Mouse (Mus musculus) liver, embryonic 14.5 days (tissue): ENCODE data around the gene Zfp422. TPM values are rescaled to one million over a fixed set of nuclear protein-coding genes. Genes with fewer than 3 reads are reported as not detected.
A peak's percentile ranks its signal among the peaks of the same experiment; 100 is the strongest.

Experiments used
- ATAC-seq: fragments of 200-750 bp; cut with Nextera tagmentation; 2 replicates; pipeline ENCODE4 v1.8.0; 2017; ENCODE audit warnings: moderate number of reproducible peaks, mild to moderate bottlenecking, moderate library complexity; ENCODE audit not compliant: insufficient read depth
- DNase-seq, 3 experiments: peaks; one replicate each; pipeline ENCODE4 v3.0.0-alpha.2; 2012 to 2013; ENCODE audit warnings: low read depth in 3 of 3, low spot score in 3 of 3
- H3K27ac ChIP-seq: fragments of 300-500 bp; sonication (generic); 2 replicates; pipeline ENCODE4 v1.5.1; 2014; ENCODE audit warnings: moderate library complexity, mild to moderate bottlenecking, control low read depth, inconsistent platforms
- H3K27me3 ChIP-seq: fragments of 300-500 bp; sonication (generic); 2 replicates; pipeline ENCODE4 v1.6.1; 2014; ENCODE audit warnings: mild to moderate bottlenecking, low read length, moderate library complexity; ENCODE audit not compliant: control insufficient read depth, insufficient read depth
- H3K36me3 ChIP-seq: fragments of 300-500 bp; sonication (generic); replicated peaks from 2 replicates; pipeline ENCODE4 v1.6.1; 2014; ENCODE audit warnings: low read depth; ENCODE audit not compliant: control insufficient read depth, insufficient read depth
- H3K4me1 ChIP-seq, 2 experiments: fragments of 200-500 bp in 1 of 2; fragments of 300-500 bp in 1 of 2; sonication (generic) in 1 of 2; replicated peaks; 2 replicates each; pipeline ENCODE4 v1.6.1; 2012 to 2014; ENCODE audit warnings: antibody characterized with exemption in 1 of 2, inconsistent platforms in 1 of 2, low read length in 1 of 2; ENCODE audit not compliant: control insufficient read depth in 2 of 2, insufficient read depth in 2 of 2
- H3K4me2 ChIP-seq: fragments of 300-500 bp; sonication (generic); 2 replicates; pipeline ENCODE4 v1.6.1; 2014; ENCODE audit warnings: low read depth, mild to moderate bottlenecking, control low read depth, moderate library complexity
- H3K4me3 ChIP-seq, 2 experiments: fragments of 200-500 bp in 1 of 2; fragments of 300-500 bp in 1 of 2; sonication (generic) in 1 of 2; 2 replicates each; pipeline ENCODE4 v1.5.1; 2012 to 2014; ENCODE audit warnings: low read depth in 2 of 2, low read length in 2 of 2, mild to moderate bottlenecking in 2 of 2, control low read depth in 1 of 2, inconsistent platforms in 1 of 2, moderate library complexity in 1 of 2; ENCODE audit not compliant: insufficient read depth in 1 of 2
- H3K9ac ChIP-seq: fragments of 300-500 bp; sonication (generic); replicated peaks from 2 replicates; pipeline ENCODE4 v1.6.1; 2014; ENCODE audit warnings: mild to moderate bottlenecking, control low read depth, moderate library complexity
- H3K9me3 ChIP-seq: fragments of 300-500 bp; sonication (generic); 2 replicates; pipeline ENCODE4 v1.6.1; 2016; ENCODE audit warnings: low read length, mixed read lengths; ENCODE audit not compliant: control insufficient read depth
- CTCF ChIP-seq: IDR thresholded peaks from 2 replicates; pipeline ENCODE4 v1.5.1; 2016; ENCODE audit warnings: antibody characterized with exemption, low read depth, control low read depth
- EP300 ChIP-seq: IDR thresholded peaks from 2 replicates; pipeline ENCODE4 v1.6.1; 2016; ENCODE audit warnings: antibody characterized with exemption, low read depth
- WGBS: fragments of 180-500 bp; shearing (Covaris S2); extraction: QIAGEN DNeasy Blood & Tissue Kit; methylation state at CpG from one replicate; pipeline ENCODE4 v1.1.7; 2014; ENCODE audit not compliant: insufficient replicate concordance; 5-methylcytosine and 5-hydroxymethylcytosine counted together
- polyA plus RNA-seq, 2 experiments: library from polyadenylated mRNA; depleted of rRNA in 1 of 2; stranded (reverse) in 1 of 2; unstranded in 1 of 2; fragments of >200 nt; fragmentation: Nextera tagmentation in 1 of 2; extraction: Ambion mirVana in 1 of 2; gene quantifications; 2 replicates each; pipeline versions ENCODE4 v1.2.1 to v1.2.3; 2012 to 2014

Zfp422 gene
- polyA plus RNA-seq, 2 experiments, result 10.9 to 21.2 TPM

GRCm38 (mm10) chr6:116664031-116664430, 35.2 kb upstream of the Zfp422 start:
- no peaks in the 10 kb centered on the region for H3K9me3 ChIP-seq
- no peak overlapping the region for H3K4me2 ChIP-seq
- no peak for TF ChIP-seq CTCF
- no peak for TF ChIP-seq EP300
- H3K36me3 ChIP-seq, result no peaks in the 10 kb centered on the region
- H3K4me3 ChIP-seq, result no peak overlapping the region
- H3K9ac ChIP-seq, result no peak overlapping the region
- H3K27ac ChIP-seq, result no peak overlapping the region
- DNase-seq (no peak), ATAC-seq (no peak)
- H3K27me3 ChIP-seq, result no peaks in the 10 kb centered on the region
- H3K4me1 ChIP-seq, result no peaks in the 10 kb centered on the region
- 43% methylated on average over 6 of the region's 6 CpGs for WGBS

GRCm38 (mm10) chr6:116663364-116663763, 34.6 kb upstream of the Zfp422 start:
- Histone ChIP-seq H3K9me3 (no peaks in the 10 kb centered on the region), H3K36me3 (no peaks in the 10 kb centered on the region), H3K4me3 (no peak overlapping the region), H3K27me3 (no peaks in the 10 kb centered on the region), H3K27ac (no peak overlapping the region), H3K4me1 (no peaks in the 10 kb centered on the region), H3K4me2 (no peak overlapping the region), H3K9ac (no peak overlapping the region)
- TF ChIP-seq EP300 (no peak), CTCF (no peak)
- DNase-seq (no peak), ATAC-seq (no peak)
- 61% methylated on average over 2 of the region's 2 CpGs for WGBS

- Histone ChIP-seq H3K36me3 (no peaks in the 10 kb centered on the region), H3K9ac (no peak overlapping the region), H3K4me3 (no peak overlapping the region), H3K4me2 (no peak overlapping the region), H3K9me3 (no peaks in the 10 kb centered on the region), H3K4me1 (peaks cover 0 to 3% of the 10 kb centered on the region in 2 experiments; a peak in 2 of 4 replicates), H3K27ac (no peak overlapping the region), H3K27me3 (no peaks in the 10 kb centered on the region)
- 52% methylated on average over 9 of the region's 9 CpGs for WGBS
- TF ChIP-seq EP300 (no peak), CTCF (peak; percentile 68)
- no peak for ATAC-seq
- DNase-seq, result peak in 1 of 3 experiments; percentile 30
Measured at GRCm38 (mm10) chr6:116653684-116654454, 25.1 kb upstream of the Zfp422 start.

GRCm38 (mm10) chr6:116653191-116653590, 24.4 kb upstream of the Zfp422 start:
- Histone ChIP-seq H3K4me3 (no peak overlapping the region), H3K36me3 (no peaks in the 10 kb centered on the region), H3K27me3 (no peaks in the 10 kb centered on the region), H3K9ac (no peak overlapping the region), H3K4me1 (peaks cover 0 to 3% of the 10 kb centered on the region in 2 experiments; a peak in 2 of 4 replicates), H3K27ac (no peak overlapping the region), H3K4me2 (no peak overlapping the region), H3K9me3 (no peaks in the 10 kb centered on the region)
- 54% methylated on average over 3 of the region's 3 CpGs for WGBS
- DNase-seq (no peak), ATAC-seq (no peak)
- TF ChIP-seq CTCF (no peak), EP300 (no peak)

GRCm38 (mm10) chr6:116651437-116652118, 22.8 kb upstream of the Zfp422 start:
- H3K27me3 ChIP-seq, result no peaks in the 10 kb centered on the region
- H3K4me3 ChIP-seq, result peak overlapping the region in 1 of 2 experiments; percentile 28; a peak in 2 of 4 replicates
- H3K4me2 ChIP-seq, result peak overlapping the region; percentile 39
- H3K9me3 ChIP-seq, result no peaks in the 10 kb centered on the region
- ATAC-seq (no peak), DNase-seq (no peak)
- TF ChIP-seq EP300 (no peak), CTCF (peak; percentile 55)
- H3K9ac ChIP-seq, result no peak overlapping the region
- peaks cover 0 to 3% of the 10 kb centered on the region in 2 experiments; a peak in 2 of 4 replicates for H3K4me1 ChIP-seq
- no peaks in the 10 kb centered on the region for H3K36me3 ChIP-seq
- 36% methylated on average over 20 of the region's 20 CpGs for WGBS
- H3K27ac ChIP-seq, result no peak overlapping the region
